Mouse (Mus musculus) liver, adult 2 months (tissue): ENCODE data around the gene Ncapd2.

ENCODE experiments used
- CTCF ChIP-seq: fragments of 200-500 bp; IDR thresholded peaks from 2 replicates; pipeline ENCODE4 v1.5.1; 2011; ENCODE audit warnings: low read depth, low read length, control low read depth
- POLR2A ChIP-seq: fragments of 200-500 bp; IDR thresholded peaks from 2 replicates; pipeline ENCODE4 v1.6.1; 2011; ENCODE audit warnings: low read length, control low read depth; ENCODE audit not compliant: insufficient read depth; ENCODE audit errors: extremely low read depth

DNA sequence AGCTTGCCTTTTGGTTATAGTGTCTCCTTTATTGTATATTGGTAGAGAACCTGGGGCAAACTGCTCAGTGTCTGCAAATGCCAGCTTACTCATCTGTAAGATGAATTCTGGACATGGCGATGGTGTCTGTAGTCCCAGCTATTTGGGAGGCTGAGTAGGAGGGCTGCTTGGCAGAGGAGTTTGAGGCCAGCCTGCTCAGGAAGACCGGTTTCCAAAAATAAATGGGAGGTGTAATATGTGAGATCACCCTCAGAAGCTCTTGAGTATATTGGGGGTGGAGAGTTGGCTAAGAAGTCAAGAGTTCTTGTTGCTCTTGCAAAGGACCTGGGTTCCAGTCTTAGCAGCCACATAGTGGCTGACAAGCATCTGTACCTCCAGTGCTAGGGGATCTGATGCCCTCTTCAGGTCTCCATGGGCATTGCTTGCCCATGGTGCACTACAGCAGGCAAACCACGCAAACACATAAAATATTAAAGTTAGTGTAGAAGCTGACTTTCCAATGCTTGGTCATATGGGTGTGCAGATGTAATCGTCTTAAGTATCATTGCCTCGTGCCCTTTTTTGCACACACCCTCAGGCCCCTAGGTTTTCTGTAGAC lies 34.1 kb upstream of the Ncapd2 start:
- TF ChIP-seq CTCF (peak; percentile 71), POLR2A (no peak)
